Mouse (Mus musculus): ENCODE measurements around the gene Dnm1.

DNA sequence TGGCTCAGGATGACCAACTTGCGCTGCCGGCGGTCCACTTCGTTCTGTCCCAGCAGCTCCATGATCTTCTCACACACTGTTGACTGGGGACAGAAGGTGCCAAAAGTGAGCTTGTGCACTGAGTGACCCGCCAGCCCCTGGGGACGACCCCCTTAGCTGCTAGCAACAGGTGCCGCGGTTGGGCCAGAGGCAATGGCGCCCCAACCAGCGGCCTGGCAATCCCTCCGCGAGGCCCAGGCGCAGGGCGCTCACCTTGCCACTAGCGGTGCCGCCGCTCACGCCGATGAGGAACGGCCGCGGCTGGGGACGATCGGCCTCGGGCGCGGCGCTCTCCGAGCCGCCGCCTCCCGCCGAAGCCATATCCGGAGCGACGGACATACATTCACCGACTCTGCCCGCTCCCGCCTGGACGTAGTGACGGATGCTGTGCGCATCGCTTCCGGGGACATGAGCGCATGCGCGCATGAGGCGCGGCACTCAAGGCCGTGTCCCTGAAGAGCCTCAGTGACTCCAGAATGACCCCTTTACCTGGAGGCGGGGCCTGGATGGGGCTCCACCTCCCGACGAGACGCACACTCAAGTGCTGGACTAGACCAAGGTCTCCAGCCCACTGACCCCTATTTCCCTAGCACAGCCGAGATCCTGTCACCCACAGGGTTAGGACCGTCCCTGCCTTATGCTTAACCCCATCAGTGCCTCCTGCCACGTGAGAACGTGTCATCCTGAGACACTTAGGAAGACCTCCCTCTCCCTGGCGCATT, 93.3 kb downstream of the Dnm1 start, which contains the start of gene Uck1:
- TF ChIP-seq CTCF (conservative IDR thresholded peaks at IDR 0.05; ENCODE audit: low read length), result no peak
- no peak for TF ChIP-seq NANOG (IDR thresholded peaks at IDR 0.05; ENCODE audit: borderline replicate concordance, low read length)
